Mouse (Mus musculus): ENCODE measurements around the gene Preb.
A peak's percentile ranks its signal among the peaks of the same experiment; 100 is the strongest.

The Preb gene

GRCm38 (mm10) chr5:30920621-30921020 is 39.5 kb downstream of the Preb start:
- no peak for DNase-seq

- DNase-seq = no peak
These were observed 40.1 kb downstream of the Preb start for GRCm38 (mm10) chr5:30919831-30920614.

GRCm38 (mm10) chr5:30918691-30919090 is 41.5 kb downstream of the Preb start:
- no peak for DNase-seq

- DNase-seq = no peak
These were observed 42.1 kb downstream of the Preb start for GRCm38 (mm10) chr5:30917891-30918670.

GRCm38 (mm10) chr5:30917348-30917747 is 42.8 kb downstream of the Preb start:
- no peak for DNase-seq

GRCm38 (mm10) chr5:30916841-30917240 is 43.3 kb downstream of the Preb start:
- DNase-seq = no peak

- peak; percentile 76 for DNase-seq
These were observed 44.2 kb downstream of the Preb start for GRCm38 (mm10) chr5:30915974-30916433.

- DNase-seq = no peak
These were observed 44.7 kb downstream of the Preb start for GRCm38 (mm10) chr5:30915456-30915855.

GRCm38 (mm10) chr5:30914849-30915248 is 45.3 kb downstream of the Preb start:
- no peak for DNase-seq

GRCm38 (mm10) chr5:30914101-30914635 is 46.0 kb downstream of the Preb start:
- DNase-seq = no peak

- DNase-seq = no peak
These were observed 46.9 kb downstream of the Preb start, which contains the start of gene Emilin1 for GRCm38 (mm10) chr5:30913060-30913841. Emilin1 (plus strand) TSS chr5:30913402.

GRCm38 (mm10) chr5:30912156-30912555 is 48.0 kb downstream of the Preb start:
- no peak for DNase-seq

GRCm38 (mm10) chr5:30910481-30910880 is 49.7 kb downstream of the Preb start:
- no peak for DNase-seq

- no peak for DNase-seq
These were observed 50.3 kb downstream of the Preb start for GRCm38 (mm10) chr5:30909863-30910262.

GRCm38 (mm10) chr5:30909300-30909659 is 50.9 kb downstream of the Preb start:
- DNase-seq = no peak

- no peak for DNase-seq
These were observed 51.5 kb downstream of the Preb start for GRCm38 (mm10) chr5:30908426-30909299.

- DNase-seq = peak; percentile 92
These were observed 52.6 kb downstream of the Preb start, which contains the start of gene Ost4 for GRCm38 (mm10) chr5:30907413-30908059. Ost4 (minus strand) TSS chr5:30907788.

- DNase-seq = no peak
These were observed 58.3 kb downstream of the Preb start for GRCm38 (mm10) chr5:30901860-30902259.

Data from right cerebral cortex, postnatal 4 days (tissue).